Mouse (Mus musculus) kidney, postnatal 0 days (tissue): ENCODE data around the gene Shroom3. TPM values are rescaled to one million over a fixed set of nuclear protein-coding genes. Genes with fewer than 3 reads are reported as not detected.

ENCODE experiments used
- ATAC-seq: fragments of 200-750 bp; cut with Nextera tagmentation; replicated peaks from 2 replicates; pipeline ENCODE4 v1.8.0; 2017; ENCODE audit warnings: low read depth, moderate number of reproducible peaks, moderate TSS enrichment, moderate library complexity; ENCODE audit not compliant: low FRiP score
- DNase-seq: peaks from one replicate; pipeline ENCODE4 v3.0.0-alpha.2; 2016; ENCODE audit warnings: low spot score
- H3K27ac ChIP-seq: fragments of 300-500 bp; sonication (generic); 2 replicates; pipeline ENCODE4 v1.5.1; 2014; ENCODE audit warnings: mild to moderate bottlenecking
- H3K27me3 ChIP-seq: fragments of 300-500 bp; sonication (generic); 2 replicates; pipeline ENCODE4 v1.6.1; 2014; ENCODE audit warnings: low read length, mixed read lengths; ENCODE audit not compliant: insufficient read depth
- H3K36me3 ChIP-seq: fragments of 300-500 bp; sonication (generic); 2 replicates; pipeline ENCODE4 v1.6.1; 2014; ENCODE audit warnings: low read length, mixed read lengths; ENCODE audit not compliant: insufficient read depth
- H3K4me1 ChIP-seq: fragments of 300-500 bp; sonication (generic); replicated peaks from 2 replicates; pipeline ENCODE4 v1.6.1; 2014; ENCODE audit warnings: antibody characterized with exemption, low read length, mixed read lengths; ENCODE audit not compliant: insufficient read depth
- H3K4me2 ChIP-seq: fragments of 300-500 bp; sonication (generic); 2 replicates; pipeline ENCODE4 v1.6.1; 2014; ENCODE audit warnings: mild to moderate bottlenecking, low read length, moderate library complexity, mixed read lengths
- H3K4me3 ChIP-seq: fragments of 300-500 bp; sonication (generic); replicated peaks from 2 replicates; pipeline ENCODE4 v1.5.1; 2014; ENCODE audit warnings: low read depth, low read length
- H3K9ac ChIP-seq: fragments of 300-500 bp; sonication (generic); 2 replicates; pipeline ENCODE4 v1.6.1; 2014; ENCODE audit warnings: low read depth, low read length
- H3K9me3 ChIP-seq: fragments of 300-500 bp; sonication (generic); replicated peaks from 2 replicates; pipeline ENCODE4 v1.6.1; 2016; ENCODE audit warnings: low read length, inconsistent platforms, mixed read lengths
- CTCF ChIP-seq: IDR thresholded peaks from 2 replicates; pipeline ENCODE4 v1.5.1; 2016; ENCODE audit warnings: antibody characterized with exemption, low read depth, mild to moderate bottlenecking, moderate library complexity
- whole genome bisulfite sequencing: fragments of 180-500 bp; shearing (Covaris S2); extraction: QIAGEN DNeasy Blood & Tissue Kit; methylation state at CpG from one replicate; pipeline ENCODE4 v1.1.7; 2014; 5-methylcytosine and 5-hydroxymethylcytosine counted together
- polyA plus RNA-seq: library from polyadenylated mRNA; unstranded; fragments of >200 nt; fragmentation: Nextera tagmentation; extraction: Ambion mirVana; gene quantifications from 2 replicates; pipeline ENCODE4 v1.2.1, GENCODE M21; 2015

The Shroom3 gene
- polyA plus RNA-seq, 1 experiment from 2014 or later: 6.7 TPM

- no peak overlapping the region for H3K27ac ChIP-seq
- DNase-seq (no peak), ATAC-seq (no peak)
- peak overlapping the region; percentile 60; the same call in 1 of the 2 replicates for H3K9ac ChIP-seq
- H3K27me3 ChIP-seq: no peaks in the 10 kb centered on the region
- TF ChIP-seq CTCF: no peak
- no peaks in the 10 kb centered on the region for H3K36me3 ChIP-seq
- WGBS: 34% methylated on average over 9 of the region's 9 CpGs
- H3K4me2 ChIP-seq: peak overlapping the region; percentile 96
- peak overlapping the region; percentile 44 for H3K4me3 ChIP-seq
- 0 out of 2 replicates have a peak, but pooled peaks cover 5% of the 10 kb centered on the region for H3K4me1 ChIP-seq
- H3K9me3 ChIP-seq: no peaks in the 10 kb centered on the region
Observed at GRCm38 (mm10) chr5:92683871-92684475, 738 bp downstream of the Shroom3 start.

GRCm38 (mm10) chr5:92684715-92685460 lies 1.7 kb downstream of the Shroom3 start:
- H3K4me3 ChIP-seq: no peak overlapping the region
- no peaks in the 10 kb centered on the region for H3K9me3 ChIP-seq
- WGBS: 93% methylated on average over 16 of the region's 16 CpGs
- ATAC-seq: no peak
- H3K36me3 ChIP-seq: no peaks in the 10 kb centered on the region
- no peak for DNase-seq
- H3K4me1 ChIP-seq: 0 out of 2 replicates have a peak, but pooled peaks cover 5% of the 10 kb centered on the region
- H3K4me2 ChIP-seq: no peak overlapping the region
- no peak overlapping the region for H3K27ac ChIP-seq
- no peaks in the 10 kb centered on the region for H3K27me3 ChIP-seq
- no peak overlapping the region for H3K9ac ChIP-seq
- no peak for TF ChIP-seq CTCF

- no peak overlapping the region for H3K4me2 ChIP-seq
- DNase-seq (no peak), ATAC-seq (no peak)
- 0 out of 2 replicates have a peak, but pooled peaks cover 5% of the 10 kb centered on the region for H3K4me1 ChIP-seq
- H3K36me3 ChIP-seq: no peaks in the 10 kb centered on the region
- H3K9me3 ChIP-seq: no peaks in the 10 kb centered on the region
- no peak overlapping the region for H3K4me3 ChIP-seq
- H3K27me3 ChIP-seq: no peaks in the 10 kb centered on the region
- TF ChIP-seq CTCF: no peak
- H3K9ac ChIP-seq: no peak overlapping the region
- H3K27ac ChIP-seq: no peak overlapping the region
- 90% methylated on average over 5 of the region's 5 CpGs for WGBS
Observed at GRCm38 (mm10) chr5:92688124-92688523, 4.9 kb downstream of the Shroom3 start.

GRCm38 (mm10) chr5:92688569-92688968 lies 5.3 kb downstream of the Shroom3 start:
- Histone ChIP-seq H3K4me1 (0 out of 2 replicates have a peak, but pooled peaks cover 3% of the 10 kb centered on the region), H3K27ac (no peak overlapping the region), H3K4me3 (no peak overlapping the region), H3K9ac (no peak overlapping the region), H3K4me2 (no peak overlapping the region), H3K9me3 (no peaks in the 10 kb centered on the region), H3K36me3 (no peaks in the 10 kb centered on the region), H3K27me3 (no peaks in the 10 kb centered on the region)
- no peak for TF ChIP-seq CTCF
- WGBS: 92% methylated on average over 9 of the region's 9 CpGs
- DNase-seq: no peak
- ATAC-seq: no peak

GRCm38 (mm10) chr5:92692206-92693007 lies 9.2 kb downstream of the Shroom3 start:
- TF ChIP-seq CTCF: no peak
- Histone ChIP-seq H3K4me2 (no peak overlapping the region), H3K9me3 (no peaks in the 10 kb centered on the region), H3K27me3 (no peaks in the 10 kb centered on the region), H3K27ac (no peak overlapping the region), H3K9ac (no peak overlapping the region), H3K4me3 (no peak overlapping the region), H3K36me3 (no peaks in the 10 kb centered on the region), H3K4me1 (no peaks in the 10 kb centered on the region)
- DNase-seq: peak; percentile 70
- WGBS: 48% methylated on average over 16 of the region's 16 CpGs
- no peak for ATAC-seq

- no peak; the same call in 1 of the 2 replicates for TF ChIP-seq CTCF
- H3K9me3 ChIP-seq: no peaks in the 10 kb centered on the region
- H3K36me3 ChIP-seq: no peaks in the 10 kb centered on the region
- H3K4me2 ChIP-seq: no peak overlapping the region
- no peak overlapping the region for H3K27ac ChIP-seq
- H3K9ac ChIP-seq: no peak overlapping the region
- H3K4me1 ChIP-seq: peaks cover 7% of the 10 kb centered on the region; the same call in 1 of the 2 replicates
- WGBS: 88% methylated on average over 3 of the region's 3 CpGs
- ATAC-seq (no peak), DNase-seq (no peak)
- H3K4me3 ChIP-seq: no peak overlapping the region
- no peaks in the 10 kb centered on the region for H3K27me3 ChIP-seq
Observed at GRCm38 (mm10) chr5:92693744-92694143, 10.5 kb downstream of the Shroom3 start.
